Mouse (Mus musculus) megakaryocyte progenitor cell, adult 5-6 weeks (primary cell): Measurements from ENCODE around the gene Lrrc27. TPM values are rescaled to one million over a fixed set of nuclear protein-coding genes. Genes with fewer than 3 reads are reported as not detected.

Experiments
- ATAC-seq: replicated peaks from 2 replicates; pipeline ENCODE4 v1.8.0; 2016; ENCODE audit warnings: mild to moderate bottlenecking, moderate TSS enrichment, inconsistent platforms; ENCODE audit not compliant: poor library complexity
- total RNA-seq, 2 experiments: library from RNA; stranded (forward) in 1 of 2; stranded (reverse) in 1 of 2; fragments of 157-497, 149-512 nt in 1 of 2; fragments of 200-1000 nt in 1 of 2; gene quantifications; 2 replicates each; pipeline versions ENCODE4 v1.2.3 to v1.2.4; 2015 to 2017

Gene Lrrc27
- 1.2 and 2.0 TPM in 2 replicates for total RNA-seq (2015)
- 1.4 and 2.1 TPM in 2 replicates for total RNA-seq (2017)

- ATAC-seq = peak; percentile 95
These were observed at the start of gene Lrrc27, which contains the start of gene Stk32c for GRCm38 (mm10) chr7:139212754-139213745. Gene Lrrc27 (plus strand): TSS chr7:139212988. Gene Stk32c (minus strand): TSS chr7:139213307.

- no peak for ATAC-seq
These were observed 48.4 kb upstream of the Lrrc27 start for GRCm38 (mm10) chr7:139164410-139164809.

- ATAC-seq = no peak
These were observed 43.6 kb upstream of the Lrrc27 start for GRCm38 (mm10) chr7:139169143-139169542.

GRCm38 (mm10) chr7:139179299-139179698 lies 33.5 kb upstream of the Lrrc27 start:
- ATAC-seq = no peak

GRCm38 (mm10) chr7:139180058-139180457 lies 32.7 kb upstream of the Lrrc27 start:
- no peak for ATAC-seq

GRCm38 (mm10) chr7:139184396-139184795 lies 28.4 kb upstream of the Lrrc27 start:
- no peak for ATAC-seq

- no peak for ATAC-seq
These were observed 27.9 kb upstream of the Lrrc27 start for GRCm38 (mm10) chr7:139184846-139185245.

GRCm38 (mm10) chr7:139185971-139186370 lies 26.8 kb upstream of the Lrrc27 start:
- no peak for ATAC-seq

- no peak for ATAC-seq
These were observed 26.4 kb upstream of the Lrrc27 start for GRCm38 (mm10) chr7:139186436-139186835.

- ATAC-seq = no peak
These were observed 25.5 kb upstream of the Lrrc27 start for GRCm38 (mm10) chr7:139187277-139187676.

GRCm38 (mm10) chr7:139187771-139188633 lies 24.8 kb upstream of the Lrrc27 start:
- peak; percentile 82 for ATAC-seq

GRCm38 (mm10) chr7:139188634-139189207 lies 24.1 kb upstream of the Lrrc27 start:
- peak; percentile 72 for ATAC-seq

GRCm38 (mm10) chr7:139190616-139191015 lies 22.2 kb upstream of the Lrrc27 start:
- ATAC-seq = no peak

- ATAC-seq = no peak
These were observed 21.2 kb upstream of the Lrrc27 start for GRCm38 (mm10) chr7:139191619-139192018.

GRCm38 (mm10) chr7:139197022-139197421 lies 15.8 kb upstream of the Lrrc27 start:
- peak; percentile 62 for ATAC-seq

- ATAC-seq = peak; percentile 73
These were observed 12.7 kb upstream of the Lrrc27 start for GRCm38 (mm10) chr7:139200108-139200507.

- peak; percentile 63 for ATAC-seq
These were observed 11.6 kb upstream of the Lrrc27 start for GRCm38 (mm10) chr7:139201209-139201608.

- ATAC-seq = peak; percentile 89
These were observed 4.6 kb upstream of the Lrrc27 start for GRCm38 (mm10) chr7:139208023-139208772.

GRCm38 (mm10) chr7:139208773-139209095 lies 4.1 kb upstream of the Lrrc27 start:
- no peak for ATAC-seq

GRCm38 (mm10) chr7:139211761-139212160 lies 1.0 kb upstream of the Lrrc27 start:
- no peak for ATAC-seq
